Mouse (Mus musculus) heart, postnatal 0 days (tissue): ENCODE data around the gene Slc25a39.

ENCODE experiments used
- CTCF ChIP-seq: IDR thresholded peaks from 2 replicates; pipeline ENCODE4 v1.5.1; 2016; ENCODE audit warnings: antibody characterized with exemption, control low read depth, low read depth
- EP300 ChIP-seq: IDR thresholded peaks from 2 replicates; pipeline ENCODE4 v1.6.1; 2016; ENCODE audit warnings: antibody characterized with exemption, low read depth

- TF ChIP-seq EP300 (no peak), CTCF (peak; percentile 55)
These were observed 39.8 kb upstream of the Slc25a39 start, which contains the start of gene Fam171a2 for GRCm38 (mm10) chr11:102447497-102447896.
